Mouse (Mus musculus): Measurements from ENCODE around the gene Fam84b. TPM values are rescaled to one million over a fixed set of nuclear protein-coding genes. Genes with fewer than 3 reads are reported as not detected.

The Fam84b gene
- total RNA-seq, 4 experiments from 2014 or later = 13.4 to 18.9 (median 16.6) TPM

DNA sequence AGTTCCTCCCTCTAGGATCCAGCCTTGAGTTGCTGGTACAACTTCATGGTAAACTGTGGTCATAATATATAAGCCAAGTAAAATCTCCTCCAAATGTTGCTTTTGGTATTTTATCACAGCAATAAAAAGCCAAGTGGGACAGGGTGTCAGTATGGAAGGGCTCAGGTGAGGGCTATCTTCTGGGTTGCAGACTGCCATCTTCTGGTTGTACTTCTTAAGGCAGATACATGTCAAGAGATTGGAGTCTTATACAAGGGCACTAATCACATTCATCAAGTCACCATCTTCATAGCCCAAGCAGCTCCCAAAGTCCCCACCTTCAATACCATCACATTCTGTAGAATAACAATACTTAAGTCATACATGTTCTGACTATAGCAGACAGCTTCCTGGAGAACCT, 21.0 kb downstream of the Fam84b start:
- no peak for DNase-seq

DNA sequence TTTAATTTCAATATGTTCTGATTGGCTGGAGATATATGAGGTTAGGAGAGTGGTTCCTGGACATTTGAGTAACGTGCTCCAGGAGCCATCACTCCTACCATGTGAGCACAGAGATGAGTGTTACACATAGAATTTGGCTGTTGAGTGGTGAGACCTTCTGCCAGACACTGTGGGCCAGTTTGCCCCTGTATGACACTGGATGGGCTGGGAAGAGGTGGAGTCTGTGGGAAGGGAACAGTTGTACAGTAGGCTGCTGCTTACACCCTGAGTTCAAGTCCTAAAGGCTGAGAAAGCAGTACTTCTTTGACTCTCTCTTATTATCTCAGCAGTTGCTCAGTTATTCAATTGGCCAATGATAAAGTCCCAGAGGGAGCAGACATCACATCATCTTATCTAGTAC, 27.4 kb downstream of the Fam84b start:
- DNase-seq = no peak

DNA sequence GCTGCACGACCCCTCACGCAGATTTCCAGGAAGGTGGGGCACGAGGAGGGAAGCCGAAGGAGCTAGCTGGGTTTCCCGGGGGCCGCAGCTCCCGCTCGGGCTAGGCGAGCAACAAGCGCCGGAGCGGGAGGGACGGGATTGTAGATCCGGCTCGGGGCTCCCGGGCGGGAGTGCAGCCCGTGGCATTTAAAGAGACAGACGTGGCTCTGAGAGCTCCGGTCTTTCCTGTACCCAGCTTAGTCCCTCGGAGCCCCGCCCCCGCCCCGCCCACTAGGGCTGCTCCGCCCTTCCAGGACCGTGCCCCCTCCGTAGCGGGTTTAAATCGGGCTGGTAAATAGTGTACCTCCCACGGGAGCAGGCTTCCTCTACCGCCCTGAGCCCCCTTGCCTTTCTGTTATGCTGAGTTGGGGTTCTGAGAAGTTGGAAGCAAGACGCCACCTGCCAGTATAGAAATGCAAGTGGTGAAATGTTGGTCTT, 28.8 kb downstream of the Fam84b start:
- peak; percentile 91 for DNase-seq

DNA sequence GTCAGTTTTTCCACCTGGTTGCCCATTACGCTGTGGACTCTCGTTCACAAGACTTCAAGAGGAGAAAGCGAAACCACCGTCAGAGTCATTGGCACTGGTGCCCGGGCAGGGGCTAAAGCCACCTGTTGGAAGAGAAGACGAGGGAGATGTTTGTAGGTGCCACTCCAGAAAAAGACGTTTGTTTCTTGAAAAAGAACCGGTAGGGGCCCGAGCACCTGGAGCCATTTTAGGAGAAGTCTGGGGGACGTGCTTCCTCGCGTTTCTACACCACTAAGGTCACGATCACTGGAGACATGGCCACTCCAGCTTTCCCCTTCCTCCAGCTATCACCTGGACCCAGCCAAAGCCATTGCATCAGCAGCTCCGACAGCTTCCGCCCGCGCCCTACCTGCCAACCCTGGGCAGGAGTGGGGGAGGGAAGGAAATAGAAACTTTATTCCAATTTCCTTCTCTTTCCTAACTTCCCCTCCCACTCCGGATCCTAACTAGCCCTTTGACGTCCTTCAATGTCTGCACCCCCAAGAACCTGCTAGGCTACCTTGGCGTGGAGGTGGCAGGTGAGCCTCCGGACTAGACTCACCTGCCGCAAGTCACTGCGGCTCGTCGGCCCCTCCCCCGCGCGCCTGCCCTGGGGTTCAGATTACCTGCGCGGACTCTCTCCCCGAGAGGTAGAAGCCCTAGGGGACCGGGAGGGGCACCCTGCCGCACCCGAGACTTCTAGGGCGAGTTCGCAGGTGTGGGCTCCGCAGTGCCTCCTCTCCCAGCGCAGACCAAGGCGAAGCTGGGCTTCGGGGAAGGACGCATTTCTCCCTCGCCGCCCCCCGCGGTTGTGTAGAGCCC, 29.5 kb downstream of the Fam84b start:
- DNase-seq = peak; percentile 26

DNA sequence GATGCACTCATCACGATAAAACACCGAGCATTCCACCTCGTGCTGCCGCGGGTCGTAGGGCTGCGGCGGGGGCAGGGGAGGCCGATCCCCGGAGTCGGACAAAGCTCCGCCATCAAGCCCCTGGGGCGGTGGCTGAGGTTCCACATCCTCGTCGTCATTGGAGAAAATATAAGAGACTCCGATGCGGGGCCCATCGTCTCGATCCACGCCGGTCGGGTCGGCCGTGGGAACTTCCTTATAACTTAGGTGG, 30.0 kb downstream of the Fam84b start:
- DNase-seq = no peak

DNA sequence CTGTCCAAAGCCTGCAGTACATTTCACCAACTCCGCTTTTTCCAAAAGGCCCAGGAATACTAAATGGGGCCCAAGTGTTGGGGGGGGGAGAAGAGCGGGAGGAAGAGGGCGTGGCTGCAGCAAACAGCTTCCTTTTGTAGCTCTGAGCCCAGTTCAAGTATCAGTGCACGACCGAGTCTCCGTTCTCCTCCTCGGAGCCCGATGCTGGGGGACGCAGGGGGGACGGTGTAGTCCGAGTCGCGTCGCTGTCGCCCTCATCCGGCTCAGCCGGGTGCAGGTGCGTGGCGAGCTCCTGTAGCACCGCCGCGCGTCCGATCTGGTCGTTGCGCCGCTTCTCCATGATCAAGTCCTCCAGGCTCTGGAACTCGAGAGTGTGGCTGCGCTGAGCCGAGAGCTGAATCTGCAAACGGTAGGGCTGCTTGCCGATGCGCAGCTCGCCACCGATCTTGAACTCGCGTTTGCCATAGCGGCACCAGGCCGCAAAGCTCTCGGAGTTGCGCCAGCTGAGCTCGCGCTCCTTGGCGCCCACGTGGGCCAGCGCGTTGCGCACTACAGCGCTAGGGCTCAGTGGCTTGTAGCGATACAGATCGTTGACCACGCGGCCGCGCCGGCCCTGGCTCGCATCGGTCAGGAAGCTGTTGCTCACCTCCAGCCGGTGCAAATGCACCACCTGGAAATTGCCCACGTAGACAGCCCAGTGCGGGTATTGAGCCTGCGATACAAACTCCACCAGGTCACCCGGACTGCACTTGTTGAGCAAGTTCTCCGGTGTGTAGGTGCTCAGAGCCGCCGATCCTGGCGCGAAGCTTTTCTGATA, 30.6 kb downstream of the Fam84b start:
- DNase-seq = peak; percentile 62

DNA sequence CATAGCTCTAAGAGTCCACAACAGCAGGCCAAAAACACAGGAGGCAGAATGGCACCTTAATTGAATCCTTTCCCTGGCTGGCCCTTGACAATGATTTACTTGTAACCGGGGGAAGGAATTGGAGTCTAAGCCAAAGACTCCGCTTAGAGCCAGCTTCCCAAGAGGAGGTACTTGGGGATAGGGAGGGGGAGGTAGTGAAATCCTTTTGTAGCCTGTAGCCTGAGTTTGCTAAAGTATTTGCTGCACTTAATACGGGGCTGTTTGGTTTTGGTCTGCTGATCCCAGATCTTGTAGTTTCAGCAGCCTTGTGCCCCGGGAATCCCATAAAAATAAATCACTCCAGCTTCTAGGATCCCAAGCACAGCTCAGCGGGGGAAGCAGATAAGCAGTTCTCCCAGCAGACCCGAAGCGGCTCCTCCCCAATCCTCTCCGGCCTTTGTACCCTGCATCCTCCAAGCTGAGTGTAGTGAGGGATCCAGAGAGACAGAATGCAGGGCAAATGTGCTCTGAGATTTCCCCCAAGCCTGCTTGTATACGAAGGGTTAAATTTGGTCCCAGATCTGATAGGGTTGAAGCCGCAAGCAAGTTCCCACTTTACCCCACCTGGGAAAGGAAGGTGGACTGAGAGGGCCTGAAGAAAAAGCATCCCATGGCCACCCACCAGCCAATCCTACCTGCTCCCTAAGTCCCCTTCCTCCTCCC, 31.3 kb downstream of the Fam84b start:
- peak; percentile 35 for DNase-seq

DNA sequence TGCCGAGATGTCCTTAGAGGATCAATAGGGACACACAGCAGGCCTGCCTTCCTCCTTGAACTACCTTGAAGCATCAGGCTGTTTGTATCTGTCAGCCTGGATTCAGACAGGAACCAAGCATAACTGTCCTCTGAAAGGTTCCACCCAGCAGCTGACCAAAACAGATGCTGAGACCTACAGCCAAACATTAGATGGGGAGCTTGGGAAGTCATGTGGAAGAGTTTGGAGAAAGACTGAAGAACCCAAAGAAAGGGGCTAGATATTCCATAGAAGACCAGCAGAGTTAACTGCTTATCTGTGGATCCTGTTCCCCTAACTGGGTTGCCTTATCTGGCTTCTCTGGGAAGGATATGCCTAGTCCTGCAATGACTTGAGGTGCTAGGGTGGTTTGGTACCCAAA, 35.1 kb downstream of the Fam84b start:
- DNase-seq = no peak

DNA sequence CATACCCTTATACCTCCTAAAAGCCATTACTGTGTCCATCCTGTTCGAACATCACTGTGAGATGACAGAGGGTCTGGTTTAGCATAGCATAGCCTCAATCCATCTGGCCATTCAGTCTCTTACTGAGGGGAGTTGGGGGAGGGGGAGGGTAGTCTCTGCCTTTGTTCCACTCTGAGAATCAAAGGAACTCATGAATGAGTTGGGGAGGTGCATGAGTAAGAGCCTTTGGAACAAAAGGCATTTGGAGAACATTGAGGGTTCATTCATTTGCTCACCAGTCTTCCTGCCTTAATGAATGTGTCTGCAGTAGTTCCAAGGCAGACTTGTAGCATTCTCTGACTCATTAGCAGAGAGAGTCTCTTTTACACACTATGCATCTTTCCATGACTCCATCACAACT, 37.1 kb downstream of the Fam84b start:
- DNase-seq = no peak

DNA sequence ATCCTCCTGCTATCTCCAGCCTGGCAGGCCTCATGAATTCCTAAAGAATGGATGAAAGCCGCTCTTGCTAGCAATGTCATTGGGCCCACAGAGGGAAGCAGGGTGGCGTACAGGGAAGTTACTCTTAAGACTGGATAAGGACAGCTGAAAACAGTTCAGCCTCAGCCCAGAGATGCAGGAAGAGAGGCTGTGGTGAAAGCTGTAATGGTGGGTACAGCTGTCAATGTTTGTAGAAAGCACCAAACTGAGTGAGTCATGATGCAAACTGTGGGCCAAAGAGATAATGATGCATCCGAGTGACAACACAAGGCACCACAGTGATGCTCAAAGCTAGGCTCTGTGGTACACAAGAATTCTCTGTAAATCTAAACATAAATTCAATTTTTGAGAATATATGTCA, 39.0 kb downstream of the Fam84b start:
- no peak for DNase-seq

DNA sequence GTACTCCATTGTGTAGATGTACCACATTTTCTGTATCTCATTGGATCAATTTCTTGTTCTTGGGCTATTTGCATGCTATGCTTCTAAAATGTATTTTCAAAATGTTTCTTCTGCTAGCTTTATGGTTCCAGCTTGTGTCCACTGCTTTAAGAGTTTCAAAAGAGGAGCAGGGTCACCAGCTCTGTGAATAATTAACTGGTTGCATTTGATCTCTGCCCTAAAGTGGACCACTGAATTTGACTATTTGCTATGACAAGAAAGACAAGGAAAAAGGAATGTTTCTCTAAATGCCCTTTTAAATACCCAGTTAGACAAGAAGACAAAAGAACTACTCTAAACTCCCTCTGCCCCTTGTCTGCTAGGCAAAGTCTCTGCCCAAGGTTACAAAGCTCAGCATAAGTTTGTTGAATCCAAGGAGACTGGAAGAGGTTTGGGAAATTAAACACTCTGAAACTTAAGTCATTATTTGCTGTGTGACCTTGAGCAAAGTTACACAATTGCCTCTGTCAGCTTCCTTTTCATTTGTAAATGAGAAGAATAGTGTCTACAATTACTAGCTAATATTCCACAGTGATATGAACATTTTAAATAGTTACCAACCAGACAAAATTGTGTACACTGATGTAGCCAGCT, 60.4 kb downstream of the Fam84b start:
- DNase-seq = no peak

DNA sequence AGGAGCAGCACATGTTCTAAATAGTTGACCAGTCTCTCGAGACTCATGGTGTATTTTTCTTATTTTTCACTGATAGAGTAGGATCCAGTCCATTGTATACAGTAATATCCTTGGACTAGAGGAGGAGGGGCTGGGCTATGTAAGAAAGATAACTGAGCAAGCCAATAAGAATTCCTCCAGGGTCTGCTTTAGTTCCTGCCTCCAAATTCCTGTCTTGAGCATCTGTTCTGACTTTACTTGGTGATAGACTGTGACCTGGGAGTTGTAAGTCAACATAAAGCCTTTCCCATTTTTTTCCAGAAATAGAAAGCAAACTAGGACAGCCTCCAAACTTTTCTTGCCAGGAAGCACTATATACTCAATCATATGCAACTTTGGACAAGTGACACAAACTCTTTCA, 64.5 kb downstream of the Fam84b start:
- no peak for DNase-seq

DNA sequence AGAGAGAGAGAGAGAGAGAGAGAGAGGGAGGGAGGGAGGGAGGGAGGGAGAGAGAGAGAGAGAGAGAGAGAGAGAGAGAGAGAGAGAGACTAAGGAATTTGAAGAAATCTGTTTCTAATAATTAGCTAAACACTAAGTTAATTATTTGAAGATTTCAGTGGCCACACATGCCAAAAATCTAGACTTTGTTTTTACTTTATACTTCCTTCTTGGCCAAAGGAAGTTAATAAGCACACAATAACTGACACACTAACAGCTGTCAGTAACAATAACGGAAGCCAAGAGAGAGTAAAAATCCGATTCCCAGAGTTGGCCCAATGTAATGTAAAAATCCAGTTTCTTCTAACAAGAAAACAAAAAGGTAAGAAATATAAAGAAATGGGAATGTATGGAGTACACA, 69.8 kb downstream of the Fam84b start:
- no peak for DNase-seq

DNA sequence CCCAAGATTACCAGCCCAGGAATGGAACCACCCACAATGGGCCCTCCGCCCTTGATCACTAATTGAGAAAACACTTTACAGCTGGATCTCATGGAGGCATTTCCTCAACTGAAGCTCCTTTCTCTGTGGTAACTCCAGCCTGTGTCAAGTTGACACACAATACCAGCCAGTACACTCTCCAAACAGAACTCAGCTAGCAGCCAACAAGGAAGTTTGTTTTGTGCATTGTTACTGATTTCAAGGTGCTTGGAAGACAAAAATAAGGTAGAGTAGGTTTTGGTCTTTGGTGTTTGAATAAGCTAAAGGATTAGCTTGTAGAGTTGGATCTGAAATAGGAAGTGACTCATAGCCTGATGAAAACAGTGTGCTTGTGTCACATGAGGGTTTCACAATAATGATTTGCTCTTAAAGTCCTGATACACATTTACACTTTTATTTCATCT, 74.0 kb downstream of the Fam84b start:
- no peak for DNase-seq

DNA sequence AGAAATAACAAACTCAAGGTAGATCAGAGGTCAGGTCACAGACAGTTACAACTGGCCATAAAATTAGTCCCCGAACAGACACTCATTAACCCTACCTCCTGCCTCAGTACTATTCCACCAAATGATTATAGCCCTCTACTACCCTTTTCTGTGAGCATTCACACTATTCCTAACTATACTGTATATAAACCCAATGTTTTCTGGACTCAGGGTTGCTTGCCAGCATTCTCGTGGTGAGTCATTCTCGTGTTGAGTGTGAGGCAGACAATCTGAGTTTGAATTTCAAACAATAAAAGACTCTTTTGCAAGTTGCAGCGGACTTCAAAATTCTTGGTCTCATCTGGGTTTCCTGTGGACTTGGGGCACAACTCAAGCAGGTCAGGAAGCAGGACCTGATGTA, 74.5 kb downstream of the Fam84b start:
- no peak for DNase-seq

Other genes starting within 250 kb of the Fam84b start
- gene A1bg, start 69.2 kb upstream of the Fam84b start, total RNA-seq (2022) = under 1 TPM in 1 of 4 experiments, not detected in 3; 0.64 TPM

Measured in adrenal gland, adult 8-10 months (tissue).